Mouse (Mus musculus) stomach, postnatal 0 days (tissue): ENCODE measurements at regions not wholly inside any gene's neighbourhood (a gene's known extent, or its start where the extent isn't known, plus 50 kb on each side); places are given as distances from the start of the nearest gene placed in this dataset.

Experiments
- CTCF ChIP-seq: IDR thresholded peaks from 2 replicates; pipeline ENCODE4 v1.5.1; 2016; ENCODE audit warnings: antibody characterized with exemption, low read depth, mild to moderate bottlenecking, moderate library complexity
- EP300 ChIP-seq: optimal IDR thresholded peaks from 2 replicates; pipeline ENCODE3; 2016; ENCODE audit warnings: antibody characterized with exemption

GRCm38 (mm10) chr8:116164989-116165299, 339.8 kb upstream of the Dynlrb2 start:
- TF ChIP-seq CTCF, result no peak
- TF ChIP-seq EP300, result no peak
